Mouse (Mus musculus) lung, postnatal 14 days (tissue): Measurements from ENCODE around the gene Gm9376.

Experiments used
- DNase-seq: peaks from one replicate; pipeline ENCODE4 v3.0.0; 2021

The Gm9376 gene

DNA sequence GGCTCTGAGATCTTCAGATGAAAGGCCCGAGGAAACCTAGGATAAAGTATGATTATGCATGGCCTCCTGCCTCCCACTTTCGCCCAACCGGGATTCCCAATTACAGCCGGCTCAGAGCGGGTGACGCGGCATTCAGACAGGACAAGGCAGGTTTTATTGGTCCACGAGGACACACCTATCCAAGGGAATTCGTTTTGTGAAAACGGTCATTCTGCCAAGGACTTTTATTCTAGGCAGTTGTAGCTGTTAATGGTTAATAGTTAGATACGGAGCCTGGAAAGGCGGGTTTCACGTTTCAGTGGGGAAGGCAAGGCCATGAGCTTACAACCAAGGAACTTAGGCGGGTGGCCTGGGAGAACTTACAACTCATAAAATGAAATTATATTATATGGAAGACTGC lies 16.2 kb downstream of the Gm9376 start:
- no peak for DNase-seq

GRCm38 (mm10) chr14:118286096-118286495 lies 19.3 kb downstream of the Gm9376 start:
- no peak for DNase-seq

GRCm38 (mm10) chr14:118289133-118289532 lies 22.4 kb downstream of the Gm9376 start:
- DNase-seq, result no peak

GRCm38 (mm10) chr14:118290009-118290408 lies 23.2 kb downstream of the Gm9376 start:
- DNase-seq, result no peak

DNA sequence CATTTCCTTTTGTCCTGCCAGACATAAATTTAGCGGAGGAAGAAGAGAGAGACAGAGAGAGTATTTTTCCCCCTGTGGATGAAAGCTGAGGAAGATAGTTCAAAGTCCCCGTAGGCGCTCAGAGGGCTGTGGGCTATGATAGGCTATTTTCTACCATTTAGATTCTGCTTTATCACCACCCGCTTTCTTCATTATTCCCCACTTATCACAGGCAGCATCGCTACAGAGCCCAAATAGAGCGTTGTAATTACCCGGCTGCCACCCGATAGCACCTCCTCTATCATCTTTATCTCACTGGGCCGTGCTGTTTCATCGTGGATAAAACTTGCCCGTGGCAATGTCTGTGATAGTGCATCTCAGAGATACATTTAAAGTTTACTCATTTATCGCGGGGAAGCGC lies 35.8 kb downstream of the Gm9376 start:
- no peak for DNase-seq

DNA sequence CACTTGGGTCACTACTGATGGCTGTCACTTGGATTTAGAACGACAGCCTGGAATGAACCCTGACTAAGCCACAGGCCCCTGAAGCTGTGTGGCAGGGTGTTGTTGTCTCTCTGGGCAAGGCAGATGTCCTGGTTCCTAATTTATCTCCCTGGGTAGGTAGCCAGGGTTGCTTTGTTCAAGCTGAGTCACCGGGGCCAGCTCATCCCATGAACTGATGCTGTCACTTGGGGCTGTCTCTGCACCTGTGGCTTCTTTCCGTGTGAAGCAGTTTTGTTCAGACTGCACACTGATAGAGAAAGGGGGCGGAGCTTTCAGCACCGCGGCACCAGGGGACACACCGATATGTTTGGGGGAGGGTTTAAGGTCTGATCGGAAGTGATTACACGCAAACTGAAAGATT lies 37.8 kb downstream of the Gm9376 start:
- DNase-seq, result no peak

DNA sequence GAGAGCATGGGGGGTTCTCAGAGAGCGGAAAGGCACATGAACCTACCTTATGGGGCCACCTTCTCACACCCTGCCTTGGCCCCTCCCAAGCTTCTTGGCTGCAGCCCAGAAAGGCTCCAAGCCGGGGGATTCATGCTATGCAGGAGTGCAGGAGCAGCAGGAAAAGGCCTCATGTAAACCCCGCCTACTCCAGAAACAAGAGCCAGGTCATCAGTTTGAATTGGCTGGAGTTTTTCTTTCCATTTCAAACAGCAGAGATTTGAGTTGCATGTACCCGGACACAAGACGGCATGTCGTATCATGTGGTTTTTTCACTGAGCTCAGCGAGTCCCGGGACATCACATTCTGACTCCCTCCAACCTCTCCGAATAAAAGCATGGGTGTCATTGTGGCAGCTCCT lies 39.2 kb downstream of the Gm9376 start:
- no peak for DNase-seq

DNA sequence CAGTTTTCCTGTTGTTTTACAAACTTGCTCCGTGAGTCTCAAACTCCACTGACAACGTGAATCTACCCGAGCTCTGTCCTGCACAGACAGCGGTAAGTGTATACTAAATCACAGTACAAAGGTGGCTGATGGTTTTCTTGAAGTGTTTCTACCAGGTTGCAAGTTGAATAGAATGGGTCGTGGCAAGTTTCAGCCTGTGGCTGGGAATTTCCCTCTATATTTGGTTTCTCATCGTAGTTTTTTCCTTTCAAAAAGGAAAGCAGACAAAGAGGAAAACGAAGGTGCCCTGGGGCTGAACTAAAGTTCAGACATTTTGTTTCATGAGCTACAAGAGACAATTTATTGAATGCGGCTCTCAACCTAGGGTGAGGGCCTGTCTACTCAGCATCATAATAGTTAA lies 40.3 kb downstream of the Gm9376 start:
- no peak for DNase-seq

- no peak for DNase-seq
These were observed 44.9 kb downstream of the Gm9376 start for GRCm38 (mm10) chr14:118311703-118312102.

DNA sequence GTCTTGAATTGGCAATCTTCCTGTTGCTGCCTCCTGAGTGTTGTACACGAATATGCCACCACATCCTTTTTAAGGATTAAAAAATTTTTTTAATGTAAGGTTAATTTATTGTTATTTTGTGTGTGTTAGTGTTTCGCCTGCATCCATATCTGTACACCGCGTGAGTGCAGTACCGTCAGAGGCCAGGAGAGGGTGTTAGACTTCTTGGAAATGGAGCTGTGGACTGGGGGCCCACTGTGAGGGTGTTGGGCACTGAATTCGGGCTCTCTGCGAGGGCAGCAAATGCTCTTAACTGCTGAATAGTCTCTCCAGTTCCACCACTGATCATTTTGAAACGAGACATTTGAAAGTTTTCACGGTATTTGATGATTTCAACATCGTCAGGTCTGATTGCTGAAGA lies 45.9 kb downstream of the Gm9376 start:
- no peak for DNase-seq

DNA sequence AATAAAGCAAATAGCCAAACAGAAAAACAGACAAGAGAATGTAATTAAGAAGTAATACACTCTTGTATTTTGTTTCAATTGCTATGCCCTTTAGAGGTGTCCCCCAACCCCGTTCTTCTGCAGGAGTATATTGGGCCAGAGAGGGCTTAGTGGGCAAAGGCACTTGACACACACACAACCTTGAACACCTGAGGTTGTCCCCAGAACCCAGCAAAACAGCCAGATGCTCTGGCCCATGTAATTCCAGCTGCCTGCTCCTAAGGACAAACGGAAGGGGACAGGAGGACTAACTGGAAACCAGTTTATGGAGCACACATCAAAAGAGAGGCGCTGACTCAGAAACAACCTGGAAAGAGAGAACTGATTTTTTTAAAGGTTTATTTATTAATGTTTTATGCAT lies 47.2 kb downstream of the Gm9376 start:
- DNase-seq, result no peak

GRCm38 (mm10) chr14:118317260-118317659 lies 50.5 kb downstream of the Gm9376 start:
- no peak for DNase-seq
